Mouse (Mus musculus) gastrocnemius, postnatal 4 days (tissue): Measurements from ENCODE around the gene Gm29776. TPM values are rescaled to one million over a fixed set of nuclear protein-coding genes. Genes with fewer than 3 reads are reported as not detected.
A peak's percentile ranks its signal among the peaks of the same experiment; 100 is the strongest.

Experiments
- DNase-seq, 2 experiments: peaks; one replicate each; pipeline ENCODE4 v3.0.0; 2021 to 2022; ENCODE audit warnings: low spot score in 2 of 2, mixed read lengths in 2 of 2
- total RNA-seq, 2 experiments: library from RNA; stranded (reverse); gene quantifications; 2 replicates each; pipeline ENCODE4 v1.2.3; 2021

The Gm29776 gene
- total RNA-seq, 2 experiments from 2014 or later, result 0.16 TPM; not detected in 1

DNA sequence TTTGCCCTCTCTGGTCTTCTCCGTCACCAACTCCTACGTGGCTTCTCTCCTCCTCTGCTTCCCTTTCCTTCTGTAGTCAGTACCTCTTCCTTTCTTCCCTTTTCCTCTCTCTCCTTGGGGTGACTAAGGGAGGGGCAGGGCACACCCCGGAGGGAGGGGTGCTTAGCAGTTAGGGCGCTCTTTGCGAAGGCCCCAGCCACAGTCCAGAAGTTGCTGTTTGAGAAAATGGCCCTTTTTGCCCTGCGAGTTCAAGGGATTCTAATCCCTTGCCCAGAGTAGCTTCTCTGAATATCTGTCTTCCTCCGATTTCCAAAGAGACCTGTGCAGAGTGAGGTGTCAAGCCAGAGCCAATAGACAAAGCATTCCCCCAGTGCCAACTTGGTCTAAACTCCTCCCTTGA lies 13.4 kb upstream of the Gm29776 start, which contains the start of gene Cebpe:
Gene Cebpe, minus strand, starts transcription at position 101 of the 400 bp plus-strand sequence.
- no peak for DNase-seq

DNA sequence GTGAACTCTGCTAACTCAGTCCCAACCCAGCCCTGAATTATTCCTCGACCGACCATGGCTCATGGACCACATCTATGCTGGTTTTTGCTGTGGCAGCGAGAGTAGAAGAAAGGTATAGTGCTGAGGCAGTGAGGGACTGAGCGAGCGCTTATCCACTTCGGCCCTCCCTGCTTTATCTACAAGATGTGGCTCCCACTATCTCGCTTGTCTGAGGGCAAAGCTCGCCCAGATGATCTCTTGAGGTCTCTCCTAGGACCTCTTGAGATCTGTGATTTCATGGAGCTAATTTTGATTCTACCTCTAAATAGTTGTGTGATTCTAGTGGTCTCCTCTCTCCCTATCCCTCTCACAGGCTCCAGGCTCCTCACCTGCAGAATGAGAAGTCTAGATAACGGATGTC lies 10.4 kb upstream of the Gm29776 start:
- DNase-seq, result no peak

DNA sequence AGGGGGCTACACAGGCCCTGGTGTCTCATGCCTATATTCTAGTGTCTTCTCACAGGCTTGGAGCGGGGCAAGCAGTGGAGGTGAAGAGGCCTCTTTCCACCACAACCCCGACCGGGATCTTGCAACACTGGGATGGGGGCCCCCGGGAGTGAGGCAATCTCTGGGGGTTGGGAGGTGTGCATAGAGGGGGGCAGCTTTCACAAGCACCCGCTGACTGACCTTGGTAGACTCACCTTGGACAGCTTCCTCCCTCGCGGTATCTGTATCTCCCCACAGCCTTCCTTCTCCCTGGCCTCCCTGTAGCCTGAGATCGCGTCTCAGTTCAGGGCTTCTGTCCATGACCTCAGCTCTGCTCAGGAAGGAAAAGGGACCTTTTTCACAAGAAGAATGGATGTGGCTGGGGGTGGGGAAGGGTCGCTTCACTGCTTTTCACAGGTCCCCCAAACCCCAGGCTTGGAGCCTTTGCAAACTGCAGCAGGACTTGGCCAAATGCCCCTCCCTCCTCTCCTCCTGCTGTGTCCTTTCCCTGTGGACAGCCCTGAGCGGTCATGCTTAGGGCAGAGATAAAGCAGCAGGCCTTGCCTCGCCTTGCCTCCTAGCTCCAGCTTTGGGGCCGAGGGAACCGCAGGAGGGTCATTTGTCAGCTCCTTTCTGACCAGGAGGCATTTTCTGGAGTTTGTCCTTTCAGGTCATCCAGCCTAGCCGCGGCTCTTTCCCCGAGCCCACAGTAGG lies 8.1 kb upstream of the Gm29776 start:
- no peak for DNase-seq

DNA sequence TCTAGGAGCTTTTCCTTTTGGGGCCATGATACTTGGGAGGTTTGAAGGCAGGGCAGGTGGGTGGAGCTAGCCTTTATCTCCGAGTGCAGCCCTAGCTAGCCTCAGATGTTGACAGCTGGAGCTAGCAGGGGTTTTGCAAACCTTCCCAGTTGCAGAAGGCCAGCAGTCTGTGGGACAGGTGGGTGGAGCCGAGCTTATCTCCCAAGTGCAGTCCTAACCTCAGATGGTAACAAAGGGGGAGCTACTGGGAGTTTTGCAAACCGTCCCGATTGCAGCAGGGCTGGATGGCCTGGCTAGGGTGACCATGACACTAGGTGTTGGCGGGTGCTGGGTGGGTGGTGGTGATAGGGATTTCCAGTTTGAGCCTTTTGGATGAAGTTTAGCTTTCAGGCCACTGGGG lies 7.2 kb upstream of the Gm29776 start:
- DNase-seq, result no peak

DNA sequence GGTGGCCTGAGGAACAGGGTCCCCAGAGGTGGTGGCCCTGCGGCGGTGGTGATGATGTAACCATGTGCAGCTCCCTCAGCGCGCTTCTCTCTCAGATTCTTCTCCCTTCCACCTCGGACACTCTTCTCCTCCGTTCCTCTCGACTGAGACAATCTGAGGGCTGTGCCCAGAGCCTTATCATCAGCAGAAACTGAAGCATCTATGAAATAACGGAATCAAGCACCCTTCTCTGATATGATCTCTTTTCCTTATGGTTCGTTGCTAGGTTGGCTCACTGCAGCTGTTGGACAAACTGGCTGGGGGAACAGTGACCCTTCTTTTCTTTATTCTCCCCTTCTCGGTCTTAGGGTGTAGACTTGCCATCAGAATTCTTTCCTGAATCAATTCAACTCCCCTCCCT lies 4.6 kb upstream of the Gm29776 start:
- peak in 1 of 2 experiments; percentile 6 for DNase-seq

DNA sequence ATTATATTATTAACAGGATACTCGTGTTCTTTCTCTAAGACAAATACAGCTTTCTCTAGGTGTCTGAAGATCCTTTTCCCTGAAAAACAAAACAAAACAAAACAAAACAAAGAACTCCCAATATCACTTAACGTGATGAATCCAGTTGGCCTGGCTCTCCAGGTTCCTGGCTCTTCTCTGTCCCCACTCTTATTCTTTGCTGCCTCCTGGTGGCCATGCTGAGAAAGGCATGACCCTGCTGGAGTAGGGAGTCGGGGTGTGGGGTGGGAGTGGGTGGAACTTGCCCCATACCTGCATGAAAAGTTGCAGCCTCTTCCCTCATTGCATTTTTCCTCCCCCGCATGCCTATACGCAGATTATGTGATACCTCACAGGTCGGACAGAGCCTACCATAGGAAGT lies 2.7 kb upstream of the Gm29776 start:
- DNase-seq, result peak; percentile 54 to 80

DNA sequence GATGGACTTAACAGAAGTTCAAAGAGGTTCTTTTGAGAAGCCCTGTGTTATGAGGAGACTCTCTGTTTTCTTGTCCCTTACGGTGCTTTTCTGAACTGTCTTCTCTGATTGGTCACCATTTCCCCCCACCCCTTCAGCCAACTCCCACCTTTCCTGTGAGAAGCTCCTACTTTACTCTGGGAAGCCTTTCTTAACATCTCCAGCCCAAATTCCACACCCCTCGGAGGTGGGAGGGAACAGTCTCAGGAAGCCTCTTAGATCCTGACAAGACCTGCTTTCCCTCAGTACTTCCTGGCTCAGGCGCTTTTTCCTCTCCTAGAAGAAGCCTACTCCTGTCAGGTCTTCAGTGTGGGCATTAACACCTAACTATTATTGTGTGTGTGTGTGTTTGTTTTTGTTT lies 953 bp upstream of the Gm29776 start:
- DNase-seq, result no peak

DNA sequence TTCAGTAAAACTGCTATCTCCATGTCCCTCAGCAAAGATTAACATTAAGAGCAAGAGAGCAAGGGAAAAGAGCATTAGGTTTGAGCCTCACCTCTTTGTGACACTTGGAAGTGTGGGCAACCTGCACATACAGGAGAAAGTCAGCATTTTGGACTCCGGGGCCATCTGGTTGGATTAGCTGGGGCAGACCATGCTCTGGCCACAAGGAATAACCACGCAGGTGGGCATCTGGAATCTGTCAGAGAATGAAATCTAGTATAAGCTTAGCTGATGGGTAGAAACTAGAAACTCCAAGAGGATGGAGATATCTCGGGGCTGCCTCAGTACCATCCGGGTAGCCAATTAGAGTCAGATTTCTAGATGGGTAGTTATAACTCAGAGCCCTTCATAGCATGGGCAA lies 1.9 kb downstream of the Gm29776 start:
- no peak for DNase-seq

DNA sequence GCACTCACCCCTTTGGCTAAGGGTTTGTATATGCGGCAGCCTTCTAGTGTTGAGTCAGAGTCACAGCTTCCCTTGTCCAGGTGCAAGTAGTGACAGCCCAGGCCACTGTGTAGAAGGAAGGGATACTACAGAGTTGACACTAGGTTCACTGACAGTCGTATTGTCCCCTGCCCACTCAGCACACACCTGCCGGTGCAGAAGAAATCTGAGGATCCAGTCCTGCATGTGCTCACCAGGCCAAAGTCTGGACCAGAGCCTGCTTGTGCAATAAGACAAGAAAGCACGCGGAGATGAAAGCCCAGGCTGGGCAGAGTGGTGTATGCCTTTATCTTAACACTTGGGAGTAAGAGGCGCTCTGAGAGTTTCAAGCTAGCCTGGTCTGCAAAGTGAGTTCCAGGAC lies 3.6 kb downstream of the Gm29776 start:
- DNase-seq, result no peak

DNA sequence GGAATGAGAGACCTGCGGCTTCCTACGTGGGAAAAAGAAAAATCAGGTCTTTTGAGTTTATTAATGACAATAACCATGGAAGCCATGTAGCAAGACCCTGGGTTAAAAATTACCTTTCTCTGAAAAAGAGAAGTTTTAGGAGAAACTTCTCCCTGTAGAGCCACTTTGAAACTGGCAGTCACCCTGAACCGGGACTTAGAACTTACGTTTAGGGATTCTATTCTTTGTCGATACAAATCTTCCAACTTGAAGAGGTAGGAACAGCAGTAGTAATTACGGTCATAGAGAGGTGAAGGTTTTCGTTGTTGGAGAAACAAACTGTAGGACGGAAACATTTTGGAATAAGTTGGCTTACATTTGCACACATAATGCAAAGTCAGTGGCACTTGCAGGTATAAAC lies 11.4 kb downstream of the Gm29776 start:
- no peak for DNase-seq

DNA sequence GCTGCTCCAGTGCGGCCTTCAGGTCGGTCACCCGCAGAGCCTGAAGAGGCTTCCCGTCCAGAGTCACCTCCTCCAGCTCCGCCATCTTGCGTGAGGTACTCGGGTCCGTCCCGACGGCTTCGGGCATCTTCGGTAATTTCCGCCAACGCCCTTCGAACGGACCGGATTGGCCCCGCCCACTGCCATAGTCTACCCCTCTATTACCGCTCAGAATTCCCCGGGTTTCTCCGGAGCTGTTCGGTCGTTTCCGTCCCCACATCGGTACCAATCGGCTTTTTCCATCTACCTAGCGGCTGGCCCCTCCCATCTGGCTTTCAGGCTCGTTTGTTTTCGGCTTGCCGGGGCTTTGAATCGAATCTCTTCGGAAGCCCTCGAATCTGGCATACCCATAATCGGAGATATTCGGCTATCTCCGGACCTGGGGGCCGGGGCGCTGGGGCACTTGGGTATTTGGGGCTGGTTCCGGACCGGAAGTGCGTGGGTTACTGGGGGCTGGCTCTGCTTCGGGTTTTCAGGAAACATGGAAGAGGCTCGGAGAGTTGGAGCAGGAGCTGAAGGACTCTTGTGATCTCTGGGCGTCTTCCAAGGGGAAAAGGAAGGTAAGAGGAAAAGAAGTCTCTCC lies 12.0 kb downstream of the Gm29776 start, which contains the start of gene Acin1:
Gene Acin1, minus strand, starts transcription at position 410 of the 622 bp plus-strand sequence.
- DNase-seq, result peak; percentile 100

DNA sequence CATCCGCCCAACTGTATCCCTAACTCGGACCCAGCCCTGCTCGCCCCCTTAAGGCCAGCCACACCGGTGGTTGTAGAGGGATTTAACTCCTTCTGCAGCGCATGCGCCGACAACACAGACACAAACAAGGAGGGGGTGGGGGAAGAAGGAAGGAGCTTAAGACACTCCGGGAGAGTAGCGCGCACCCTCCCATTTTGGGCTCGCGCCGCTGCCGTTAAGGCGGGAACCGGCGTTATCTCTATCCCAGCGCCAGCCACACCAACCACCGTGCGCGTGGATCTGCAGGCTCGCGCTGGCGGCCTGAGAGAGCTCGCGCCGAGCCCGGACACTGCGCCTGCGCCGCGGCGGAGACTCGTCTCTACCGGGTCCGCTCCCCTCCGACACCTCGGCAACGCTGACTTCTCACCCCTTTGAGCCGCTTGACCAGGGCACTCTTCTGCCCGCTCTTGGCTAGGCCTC lies 12.5 kb downstream of the Gm29776 start, which contains the start of gene 1700123O20Rik:
Gene 1700123O20Rik, plus strand, starts transcription at position 154 of the 459 bp plus-strand sequence.
- peak in 1 of 2 experiments; percentile 57 for DNase-seq

DNA sequence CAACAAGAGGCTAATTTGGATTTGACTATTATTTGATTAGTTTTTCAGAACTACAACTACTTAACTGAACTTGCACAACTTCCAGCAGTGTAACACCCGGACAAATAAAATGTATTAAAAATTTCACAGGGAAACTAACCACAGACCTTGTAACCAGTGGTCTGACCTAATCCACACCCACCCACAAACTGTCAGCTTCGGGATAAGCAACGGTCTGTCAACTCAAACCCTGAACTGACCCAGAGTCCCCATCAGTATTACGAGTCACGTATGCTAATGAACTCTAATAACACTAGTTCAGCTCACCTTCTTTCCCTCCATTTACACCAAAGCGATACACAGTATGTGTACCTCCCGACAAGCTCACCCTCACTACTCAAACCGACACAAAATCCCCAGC lies 13.2 kb downstream of the Gm29776 start:
- DNase-seq, result no peak

DNA sequence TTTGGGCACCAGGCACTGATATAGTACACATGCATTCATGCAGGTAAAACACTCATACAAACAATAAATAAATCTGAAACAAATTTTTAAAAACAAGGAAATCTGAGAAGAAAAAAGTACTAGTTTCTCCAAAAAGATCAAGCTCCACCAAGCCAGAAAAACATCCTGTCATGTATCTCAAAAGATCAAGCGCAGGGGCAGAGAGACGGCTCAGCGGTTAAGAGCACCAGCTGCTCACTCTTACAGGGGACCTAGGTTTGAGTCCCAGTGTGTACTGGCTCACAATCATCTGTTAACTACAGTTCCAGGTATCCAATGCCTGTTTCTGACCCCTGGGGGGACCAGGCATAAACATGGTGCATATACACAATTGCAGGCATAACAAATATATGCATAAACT lies 16.2 kb downstream of the Gm29776 start:
- no peak for DNase-seq

DNA sequence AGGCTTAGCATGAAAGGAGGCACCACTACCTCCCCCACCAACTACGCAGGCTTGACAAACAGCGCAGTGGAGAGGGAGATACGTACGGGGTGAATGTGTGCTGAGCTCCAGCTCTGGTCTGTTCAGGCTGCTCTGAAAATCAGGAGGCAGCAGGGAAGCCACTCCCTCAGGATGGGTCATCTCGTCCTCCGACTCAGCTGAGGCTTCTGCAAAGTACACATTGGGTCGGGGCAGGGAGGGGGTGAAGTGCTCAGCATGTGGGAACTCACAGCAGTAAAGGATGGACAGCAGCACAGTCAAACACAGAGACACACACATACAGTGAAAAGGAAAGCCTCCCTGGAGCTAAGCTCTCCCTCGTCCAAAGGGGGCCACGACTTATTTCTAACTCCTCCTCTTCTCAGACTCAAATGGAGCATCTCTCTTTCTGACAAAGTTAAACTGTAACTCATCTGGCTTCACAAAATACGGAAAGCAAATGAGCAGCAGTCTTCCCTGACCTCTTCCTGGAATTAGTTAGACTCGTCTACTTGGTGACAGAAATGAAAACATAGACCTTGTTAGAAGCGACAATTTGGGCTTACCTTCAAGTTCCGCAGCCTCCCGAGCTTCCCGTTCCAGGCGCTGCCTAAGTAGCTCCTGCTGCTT lies 19.9 kb downstream of the Gm29776 start:
- DNase-seq, result no peak

DNA sequence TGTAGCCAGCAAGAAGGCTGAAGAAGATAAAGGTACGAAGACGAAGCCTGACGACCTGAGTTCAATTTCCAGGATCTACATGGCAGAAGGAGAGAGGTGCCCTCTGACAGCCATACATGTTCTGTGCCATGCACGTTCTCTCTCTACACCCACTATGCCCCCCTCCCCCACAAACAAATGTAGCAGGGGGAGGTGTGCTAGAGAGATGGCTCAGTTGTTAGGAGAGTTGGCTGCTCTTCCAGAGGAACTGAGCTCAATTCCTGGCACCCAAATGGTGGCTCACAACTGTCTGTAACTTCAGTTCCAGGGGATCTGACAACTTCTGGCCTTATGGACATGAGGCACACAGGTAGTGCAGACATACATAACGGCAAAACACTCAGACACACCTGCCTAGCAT lies 22.3 kb downstream of the Gm29776 start:
- no peak for DNase-seq

DNA sequence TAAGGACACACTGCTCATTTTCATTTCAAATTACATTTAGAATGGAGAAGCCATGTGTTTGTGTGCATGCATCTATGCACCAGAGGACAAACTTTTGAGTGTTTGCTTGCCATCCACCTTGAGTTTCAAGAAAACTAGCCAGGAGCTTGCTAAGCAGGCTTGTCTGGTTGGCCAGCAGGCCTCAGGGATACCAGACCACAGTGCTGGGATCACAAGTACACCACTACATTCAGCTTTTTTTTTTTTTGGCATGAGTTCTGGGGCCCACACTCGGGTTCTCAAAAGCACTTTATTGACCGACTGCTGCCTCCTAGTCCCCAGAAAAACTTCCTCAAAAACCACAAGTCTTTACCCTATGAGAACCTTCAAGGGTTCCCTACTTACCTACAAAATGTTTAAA lies 24.3 kb downstream of the Gm29776 start:
- no peak for DNase-seq

DNA sequence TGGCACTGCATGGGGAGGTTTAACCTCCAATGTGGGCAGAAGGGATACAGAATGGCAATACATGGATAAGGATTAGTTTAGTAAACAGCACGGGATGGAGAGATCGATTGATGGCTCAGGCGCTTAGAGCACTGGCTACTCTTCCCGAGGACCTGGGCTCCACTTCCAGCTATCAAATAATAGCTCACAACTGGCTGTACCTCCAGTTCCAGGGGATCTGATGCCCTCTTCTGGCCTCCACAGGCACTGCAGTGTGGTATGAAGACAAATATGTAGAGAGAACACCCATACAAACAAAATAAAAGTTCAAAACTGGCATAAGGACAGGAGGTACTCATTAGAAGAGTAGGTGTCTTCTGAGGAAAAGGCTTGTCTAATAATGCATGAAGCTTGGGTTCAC lies 29.3 kb downstream of the Gm29776 start:
- DNase-seq, result peak in 1 of 2 experiments; percentile 32

DNA sequence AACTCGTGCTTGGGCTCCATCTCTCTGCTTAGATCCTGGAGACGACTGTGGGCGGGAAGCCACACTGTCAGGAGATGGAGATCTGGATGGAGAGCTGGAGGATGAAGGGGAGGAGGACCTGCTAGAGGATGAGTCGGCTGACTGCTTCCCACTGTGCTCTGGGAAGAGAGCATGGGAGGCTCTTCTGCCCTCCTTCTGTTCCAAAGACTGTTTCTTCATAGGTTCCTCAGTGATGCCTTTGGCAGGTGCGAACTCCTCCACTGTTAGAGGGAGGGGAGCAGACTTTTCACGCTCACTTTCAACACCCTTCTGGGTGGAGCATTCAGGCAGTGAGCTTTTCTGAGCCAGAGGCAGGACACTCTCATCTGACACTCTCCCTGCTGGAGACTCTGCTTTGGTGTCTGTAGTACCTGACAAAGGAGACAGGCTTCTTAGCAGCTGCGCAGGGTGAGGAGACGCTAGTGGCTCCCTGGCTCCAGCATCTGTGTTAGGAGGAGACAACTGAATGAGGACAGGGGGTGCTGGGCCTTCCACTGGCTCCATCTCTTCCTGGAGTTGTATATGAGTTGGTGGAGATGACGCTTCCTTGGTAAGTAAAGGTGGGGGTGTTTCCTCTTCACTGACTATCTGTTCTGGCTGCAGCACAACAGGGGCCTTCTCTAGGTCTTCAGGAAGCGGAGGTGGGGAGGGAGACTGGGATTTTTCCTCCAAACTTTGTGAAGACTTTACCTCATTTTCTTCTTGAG lies 34.0 kb downstream of the Gm29776 start:
- no peak for DNase-seq

DNA sequence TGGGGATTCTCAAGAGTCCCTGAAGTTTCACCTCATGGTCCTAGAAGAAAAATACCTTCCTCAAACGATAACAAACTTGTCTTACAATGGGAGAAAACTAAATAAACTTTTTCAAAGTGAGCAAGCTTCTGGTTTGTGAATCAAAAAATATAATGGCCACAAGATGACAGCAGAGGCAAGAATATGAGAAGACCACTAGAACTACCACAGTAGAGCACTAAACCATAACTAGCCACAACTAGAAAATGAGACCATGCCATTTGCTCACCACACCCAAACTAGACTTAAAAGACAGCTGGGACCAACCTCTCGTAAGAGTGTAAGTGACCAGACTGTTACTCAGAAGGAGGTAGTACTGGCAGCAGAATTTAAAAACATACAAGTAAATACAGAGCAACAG lies 38.6 kb downstream of the Gm29776 start:
- no peak for DNase-seq

DNA sequence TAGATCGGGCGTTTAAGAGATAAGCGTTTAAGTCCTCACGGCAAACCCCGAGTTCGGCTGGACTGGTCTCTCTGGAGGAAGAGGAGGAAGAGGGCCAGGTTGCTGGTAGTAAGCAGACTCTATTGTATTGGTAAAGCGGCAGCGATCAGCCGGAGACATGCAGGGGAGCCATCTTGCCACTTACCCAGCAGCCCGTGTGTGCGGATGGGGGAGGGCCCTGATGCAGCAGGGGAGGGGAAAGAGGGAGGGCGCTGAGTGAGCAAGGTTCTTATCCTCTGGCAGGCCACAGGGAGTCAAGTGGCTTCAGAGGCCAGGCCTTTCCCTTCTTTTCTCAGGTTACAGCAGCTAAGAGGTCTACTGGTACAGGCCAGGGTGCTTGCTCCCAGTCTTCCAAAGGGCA lies 45.1 kb downstream of the Gm29776 start:
- peak in 1 of 2 experiments; percentile 82 for DNase-seq
